Mouse (Mus musculus): Measurements from ENCODE around the gene Abcg1. TPM values are rescaled to one million over a fixed set of nuclear protein-coding genes. Genes with fewer than 3 reads are reported as not detected.

The Abcg1 gene
- polyA plus RNA-seq, 1 experiment, result 0.94 TPM

DNA sequence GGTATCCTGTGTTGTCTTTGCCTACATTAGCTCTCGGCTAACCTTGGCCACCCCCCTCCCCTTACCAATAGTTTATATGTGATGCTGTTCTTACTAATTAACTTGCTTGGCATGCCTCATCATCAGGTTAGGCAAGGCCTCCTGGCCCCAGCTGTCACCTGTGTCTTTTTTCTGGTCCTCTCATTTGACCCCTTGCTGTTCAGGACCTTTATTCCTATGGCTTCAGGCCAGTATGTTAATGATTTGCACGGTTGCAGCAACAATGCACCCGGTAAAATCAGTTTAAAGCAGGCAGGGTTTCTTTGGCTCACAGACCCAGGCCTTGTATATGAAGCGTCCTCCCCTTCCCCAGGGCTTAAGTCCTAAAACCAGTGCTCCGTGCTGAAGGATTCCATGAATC lies 95.0 kb downstream of the Abcg1 start:
- Histone ChIP-seq H3K79me2 (ENCODE audit: control insufficient read depth, insufficient read depth) (no peaks in the 10 kb centered on the region), H3K4me3 (no peak overlapping the region), H3K27me3 (ENCODE audit: control insufficient read depth, insufficient read depth, insufficient read length) (no peaks in the 10 kb centered on the region), H3ac (ENCODE audit: control insufficient read depth, insufficient read length) (no peak overlapping the region), H3K36me3 (ENCODE audit: control insufficient read depth, insufficient read depth) (no peaks in the 10 kb centered on the region), H3K4me2 (ENCODE audit: low read depth) (no peak overlapping the region)
- TF ChIP-seq CEBPB (IDR thresholded peaks at IDR 0.05; ENCODE audit: insufficient read depth, poor library complexity, severe bottlenecking) (no peak), MYOD1 (IDR thresholded peaks at IDR 0.05; ENCODE audit: control insufficient read depth in 1 of 3, insufficient read length in 2 of 3, low read depth in 2 of 3) (no peak), TCF12 (IDR thresholded peaks at IDR 0.05; ENCODE audit: insufficient read depth, poor library complexity, severe bottlenecking) (no peak), TCF3 (IDR thresholded peaks at IDR 0.05; ENCODE audit: insufficient read length, low read depth) (no peak), POLR2A (IDR thresholded peaks at IDR 0.05; ENCODE audit: insufficient read length, low read depth) (no peak), USF1 (IDR thresholded peaks at IDR 0.05; ENCODE audit: low read depth) (no peak), E2F4 (IDR thresholded peaks at IDR 0.05; ENCODE audit: insufficient read depth) (no peak), POLR2AphosphoS2 (IDR thresholded peaks at IDR 0.05; ENCODE audit: insufficient read length, low read depth) (no peak), MYOG (IDR thresholded peaks at IDR 0.05; ENCODE audit: control insufficient read depth in 1 of 3, insufficient read depth in 1 of 3, insufficient read length in 2 of 3, low read depth in 2 of 3) (no peak), MAX (IDR thresholded peaks at IDR 0.05; ENCODE audit: low read depth) (no peak), SRF (IDR thresholded peaks at IDR 0.05; ENCODE audit: control insufficient read depth, insufficient read length, low read depth) (no peak), REST (IDR thresholded peaks at IDR 0.05; ENCODE audit: insufficient read depth, insufficient read length) (no peak)

DNA sequence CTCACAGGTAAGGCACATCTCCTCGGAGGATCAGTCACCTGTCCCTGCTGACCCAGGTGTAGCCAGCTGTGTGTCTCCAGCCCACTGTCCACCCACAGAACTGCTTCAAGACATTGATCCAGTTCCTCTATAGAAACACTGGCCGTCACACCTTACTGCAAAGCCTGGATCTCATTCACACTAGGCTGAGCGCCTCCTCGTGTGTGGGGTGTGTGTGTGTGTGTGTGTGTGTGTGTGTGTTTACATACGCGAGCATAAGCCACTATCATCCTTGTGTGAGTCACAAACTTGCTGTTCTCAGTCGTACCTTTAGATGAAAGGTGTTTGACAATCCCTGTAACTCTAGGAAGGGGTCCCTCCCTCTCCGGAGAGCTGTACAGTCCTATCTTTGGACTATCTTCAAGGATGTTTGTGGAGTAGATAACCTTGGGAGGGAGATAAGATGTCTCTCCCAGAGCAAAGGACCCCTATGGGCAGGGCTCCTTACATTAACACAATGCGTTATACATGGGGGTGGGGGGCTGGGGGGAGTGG lies 95.6 kb downstream of the Abcg1 start:
- no peaks in the 10 kb centered on the region for H3K36me3 ChIP-seq (ENCODE audit: control insufficient read depth, insufficient read depth)
- H3ac ChIP-seq (ENCODE audit: control insufficient read depth, insufficient read length), result no peak overlapping the region
- H3K27me3 ChIP-seq (ENCODE audit: control insufficient read depth, insufficient read depth, insufficient read length), result no peaks in the 10 kb centered on the region
- no peaks in the 10 kb centered on the region for H3K79me2 ChIP-seq (ENCODE audit: control insufficient read depth, insufficient read depth)
- TF ChIP-seq SRF (IDR thresholded peaks at IDR 0.05; ENCODE audit: control insufficient read depth, insufficient read length, low read depth) (no peak), POLR2AphosphoS2 (IDR thresholded peaks at IDR 0.05; ENCODE audit: insufficient read length, low read depth) (no peak), CEBPB (IDR thresholded peaks at IDR 0.05; ENCODE audit: insufficient read depth, poor library complexity, severe bottlenecking) (no peak), TCF3 (IDR thresholded peaks at IDR 0.05; ENCODE audit: insufficient read length, low read depth) (no peak), USF1 (IDR thresholded peaks at IDR 0.05; ENCODE audit: low read depth) (no peak), E2F4 (IDR thresholded peaks at IDR 0.05; ENCODE audit: insufficient read depth) (no peak), MYOD1 (IDR thresholded peaks at IDR 0.05; ENCODE audit: control insufficient read depth in 1 of 3, insufficient read length in 2 of 3, low read depth in 2 of 3) (no peak), MAX (IDR thresholded peaks at IDR 0.05; ENCODE audit: low read depth) (no peak), MYOG (IDR thresholded peaks at IDR 0.05; ENCODE audit: control insufficient read depth in 1 of 3, insufficient read depth in 1 of 3, insufficient read length in 2 of 3, low read depth in 2 of 3) (no peak), POLR2A (IDR thresholded peaks at IDR 0.05; ENCODE audit: insufficient read length, low read depth) (no peak), TCF12 (IDR thresholded peaks at IDR 0.05; ENCODE audit: insufficient read depth, poor library complexity, severe bottlenecking) (no peak), REST (IDR thresholded peaks at IDR 0.05; ENCODE audit: insufficient read depth, insufficient read length) (no peak)
- no peak overlapping the region for H3K4me3 ChIP-seq
- no peak overlapping the region for H3K4me2 ChIP-seq (ENCODE audit: low read depth)

DNA sequence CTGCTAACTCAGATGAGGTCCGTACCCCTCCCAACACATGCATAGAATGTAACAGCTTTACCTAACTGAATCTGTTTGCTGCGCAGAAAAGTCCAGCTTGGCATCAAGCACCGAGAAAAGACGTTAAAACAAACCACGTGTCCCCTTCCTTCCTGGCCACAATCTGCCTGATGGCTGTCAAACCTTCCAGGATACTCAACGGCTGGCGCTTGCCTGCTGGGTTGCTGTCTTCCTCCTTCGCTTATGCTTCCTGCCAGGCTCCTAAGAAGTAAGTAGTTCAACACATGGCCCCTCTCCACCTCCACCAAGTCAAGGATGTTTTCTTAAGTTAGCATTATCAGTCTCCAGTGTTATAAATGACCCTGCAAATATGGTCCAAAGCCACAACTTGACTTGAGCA lies 96.3 kb downstream of the Abcg1 start:
- Histone ChIP-seq H3K79me2 (ENCODE audit: control insufficient read depth, insufficient read depth) (no peaks in the 10 kb centered on the region), H3K36me3 (ENCODE audit: control insufficient read depth, insufficient read depth) (no peaks in the 10 kb centered on the region), H3K27me3 (ENCODE audit: control insufficient read depth, insufficient read depth, insufficient read length) (no peaks in the 10 kb centered on the region), H3ac (ENCODE audit: control insufficient read depth, insufficient read length) (no peak overlapping the region), H3K4me2 (ENCODE audit: low read depth) (no peak overlapping the region), H3K4me3 (no peak overlapping the region)
- no peak for TF ChIP-seq MYOD1 (IDR thresholded peaks at IDR 0.05; ENCODE audit: control insufficient read depth in 1 of 3, insufficient read length in 2 of 3, low read depth in 2 of 3)
- TF ChIP-seq POLR2A (IDR thresholded peaks at IDR 0.05; ENCODE audit: insufficient read length, low read depth), result no peak
- no peak for TF ChIP-seq MAX (IDR thresholded peaks at IDR 0.05; ENCODE audit: low read depth)
- no peak for TF ChIP-seq E2F4 (IDR thresholded peaks at IDR 0.05; ENCODE audit: insufficient read depth)
- TF ChIP-seq REST (IDR thresholded peaks at IDR 0.05; ENCODE audit: insufficient read depth, insufficient read length), result no peak
- no peak for TF ChIP-seq SRF (IDR thresholded peaks at IDR 0.05; ENCODE audit: control insufficient read depth, insufficient read length, low read depth)
- TF ChIP-seq MYOG (IDR thresholded peaks at IDR 0.05; ENCODE audit: control insufficient read depth in 1 of 3, insufficient read depth in 1 of 3, insufficient read length in 2 of 3, low read depth in 2 of 3), result no peak
- TF ChIP-seq TCF12 (IDR thresholded peaks at IDR 0.05; ENCODE audit: insufficient read depth, poor library complexity, severe bottlenecking), result no peak

DNA sequence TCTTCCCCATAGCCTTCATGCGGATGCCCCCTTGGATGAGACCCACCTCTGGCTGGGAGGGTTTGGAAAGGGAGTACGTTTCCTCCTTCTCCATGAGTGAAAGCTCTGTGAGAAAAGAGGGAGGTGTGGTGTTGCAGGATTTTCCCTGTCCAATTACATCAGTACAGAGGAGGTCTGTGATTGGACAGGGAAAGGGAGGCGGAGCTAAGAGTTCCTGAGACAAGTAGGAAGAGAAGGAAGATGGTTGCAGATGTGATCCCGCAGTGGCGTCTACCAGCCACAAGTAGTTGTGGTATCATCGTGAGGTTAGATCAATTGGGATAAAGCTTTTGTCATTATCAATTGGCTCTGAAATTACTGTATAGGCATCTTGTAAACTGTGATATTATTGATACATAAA lies 100.4 kb downstream of the Abcg1 start:
- no peaks in the 10 kb centered on the region for H3K27me3 ChIP-seq (ENCODE audit: control insufficient read depth, insufficient read depth, insufficient read length)
- no peak for TF ChIP-seq TCF3 (IDR thresholded peaks at IDR 0.05; ENCODE audit: insufficient read length, low read depth)
- TF ChIP-seq REST (IDR thresholded peaks at IDR 0.05; ENCODE audit: insufficient read depth, insufficient read length), result no peak
- no peak for TF ChIP-seq SRF (IDR thresholded peaks at IDR 0.05; ENCODE audit: control insufficient read depth, insufficient read length, low read depth)
- no peak for TF ChIP-seq TCF12 (IDR thresholded peaks at IDR 0.05; ENCODE audit: insufficient read depth, poor library complexity, severe bottlenecking)
- TF ChIP-seq CEBPB (IDR thresholded peaks at IDR 0.05; ENCODE audit: insufficient read depth, poor library complexity, severe bottlenecking), result no peak
- TF ChIP-seq E2F4 (IDR thresholded peaks at IDR 0.05; ENCODE audit: insufficient read depth), result no peak
- TF ChIP-seq POLR2AphosphoS2 (IDR thresholded peaks at IDR 0.05; ENCODE audit: insufficient read length, low read depth), result no peak
- no peak for TF ChIP-seq MYOG (IDR thresholded peaks at IDR 0.05; ENCODE audit: control insufficient read depth in 1 of 3, insufficient read depth in 1 of 3, insufficient read length in 2 of 3, low read depth in 2 of 3)
- TF ChIP-seq MYOD1 (IDR thresholded peaks at IDR 0.05; ENCODE audit: control insufficient read depth in 1 of 3, insufficient read length in 2 of 3, low read depth in 2 of 3), result no peak
- TF ChIP-seq MAX (IDR thresholded peaks at IDR 0.05; ENCODE audit: low read depth), result no peak
- no peak overlapping the region for H3K4me3 ChIP-seq
- no peak overlapping the region for H3ac ChIP-seq (ENCODE audit: control insufficient read depth, insufficient read length)
- H3K4me2 ChIP-seq (ENCODE audit: low read depth), result no peak overlapping the region
- no peaks in the 10 kb centered on the region for H3K79me2 ChIP-seq (ENCODE audit: control insufficient read depth, insufficient read depth)
- no peaks in the 10 kb centered on the region for H3K36me3 ChIP-seq (ENCODE audit: control insufficient read depth, insufficient read depth)

All from myocyte (in vitro differentiated cells).